Mouse (Mus musculus) hindbrain, embryonic 12.5 days (tissue): ENCODE results near the gene Atp6v1f. TPM values are rescaled to one million over a fixed set of nuclear protein-coding genes. Genes with fewer than 3 reads are reported as not detected.

Experiments used
- ATAC-seq: fragments of 200-750 bp; cut with Nextera tagmentation; 2 replicates; pipeline ENCODE4 v1.8.0; 2017; ENCODE audit warnings: moderate TSS enrichment; ENCODE audit not compliant: low FRiP score
- H3K27ac ChIP-seq: fragments of 300-500 bp; sonication (generic); 2 replicates; pipeline ENCODE4 v1.5.1; 2016; ENCODE audit warnings: mild to moderate bottlenecking
- H3K27me3 ChIP-seq: fragments of 300-500 bp; sonication (generic); 2 replicates; pipeline ENCODE4 v1.6.1; 2016; ENCODE audit warnings: mild to moderate bottlenecking
- H3K36me3 ChIP-seq: fragments of 300-500 bp; sonication (generic); 2 replicates; pipeline ENCODE4 v1.6.1; 2016; ENCODE audit warnings: mild to moderate bottlenecking
- H3K4me1 ChIP-seq: fragments of 300-500 bp; sonication (generic); 2 replicates; pipeline ENCODE4 v1.6.1; 2016
- H3K4me2 ChIP-seq: fragments of 300-500 bp; sonication (generic); replicated peaks from 2 replicates; pipeline ENCODE4 v1.6.1; 2016; ENCODE audit warnings: mild to moderate bottlenecking
- H3K4me3 ChIP-seq: fragments of 300-500 bp; sonication (generic); 2 replicates; pipeline ENCODE4 v1.5.1; 2016; ENCODE audit warnings: mild to moderate bottlenecking
- H3K9ac ChIP-seq: fragments of 300-500 bp; sonication (generic); 2 replicates; pipeline ENCODE4 v1.6.1; 2016; ENCODE audit warnings: mild to moderate bottlenecking, moderate library complexity
- H3K9me3 ChIP-seq: fragments of 300-500 bp; sonication (generic); replicated peaks from 2 replicates; pipeline ENCODE4 v1.6.1; 2016; ENCODE audit warnings: mild to moderate bottlenecking
- WGBS: fragments of 180-500 bp; shearing (Covaris S2); methylation state at CpG from one replicate; pipeline ENCODE4 v1.1.7; 2016; 5-methylcytosine and 5-hydroxymethylcytosine counted together
- polyA plus RNA-seq: library from polyadenylated mRNA; unstranded; fragments of >200 nt; fragmentation: Nextera tagmentation; extraction: Ambion mirVana; gene quantifications from 2 replicates; pipeline ENCODE4 v1.2.1, GENCODE M21; 2016

Atp6v1f gene
- polyA plus RNA-seq, 1 experiment from 2014 or later = 230 TPM

GRCm38 (mm10) chr6:29505493-29505892 lies 38.0 kb downstream of the Atp6v1f start:
- no peak for ATAC-seq
- no peaks in the 10 kb centered on the region for H3K9me3 ChIP-seq

GRCm38 (mm10) chr6:29506834-29507233 lies 39.3 kb downstream of the Atp6v1f start:
- ATAC-seq = 0 out of 2 replicates have a peak, but pooled peaks have one; percentile 27
- Histone ChIP-seq H3K4me2 (peak overlapping the region; percentile 65), H3K9ac (peak overlapping the region; percentile 62; the same call in 1 of the 2 replicates), H3K36me3 (no peaks in the 10 kb centered on the region), H3K27ac (no peak overlapping the region), H3K4me1 (peaks cover 9% of the 10 kb centered on the region), H3K27me3 (peaks cover 54% of the 10 kb centered on the region), H3K9me3 (no peaks in the 10 kb centered on the region), H3K4me3 (peak overlapping the region; percentile 49)
- WGBS = 27% methylated on average over 8 of the region's 8 CpGs

More at GRCm38 (mm10) chr6:29505493-29505892, 38.0 kb downstream of the Atp6v1f start:
- no peaks in the 10 kb centered on the region for H3K36me3 ChIP-seq
- 82% methylated on average over 5 of the region's 5 CpGs for WGBS
- no peak overlapping the region for H3K27ac ChIP-seq
- H3K4me3 ChIP-seq = no peak overlapping the region
- no peak overlapping the region for H3K4me2 ChIP-seq
- H3K27me3 ChIP-seq = peaks cover 60% of the 10 kb centered on the region
- peaks cover 9% of the 10 kb centered on the region for H3K4me1 ChIP-seq
- no peak overlapping the region for H3K9ac ChIP-seq

DNA sequence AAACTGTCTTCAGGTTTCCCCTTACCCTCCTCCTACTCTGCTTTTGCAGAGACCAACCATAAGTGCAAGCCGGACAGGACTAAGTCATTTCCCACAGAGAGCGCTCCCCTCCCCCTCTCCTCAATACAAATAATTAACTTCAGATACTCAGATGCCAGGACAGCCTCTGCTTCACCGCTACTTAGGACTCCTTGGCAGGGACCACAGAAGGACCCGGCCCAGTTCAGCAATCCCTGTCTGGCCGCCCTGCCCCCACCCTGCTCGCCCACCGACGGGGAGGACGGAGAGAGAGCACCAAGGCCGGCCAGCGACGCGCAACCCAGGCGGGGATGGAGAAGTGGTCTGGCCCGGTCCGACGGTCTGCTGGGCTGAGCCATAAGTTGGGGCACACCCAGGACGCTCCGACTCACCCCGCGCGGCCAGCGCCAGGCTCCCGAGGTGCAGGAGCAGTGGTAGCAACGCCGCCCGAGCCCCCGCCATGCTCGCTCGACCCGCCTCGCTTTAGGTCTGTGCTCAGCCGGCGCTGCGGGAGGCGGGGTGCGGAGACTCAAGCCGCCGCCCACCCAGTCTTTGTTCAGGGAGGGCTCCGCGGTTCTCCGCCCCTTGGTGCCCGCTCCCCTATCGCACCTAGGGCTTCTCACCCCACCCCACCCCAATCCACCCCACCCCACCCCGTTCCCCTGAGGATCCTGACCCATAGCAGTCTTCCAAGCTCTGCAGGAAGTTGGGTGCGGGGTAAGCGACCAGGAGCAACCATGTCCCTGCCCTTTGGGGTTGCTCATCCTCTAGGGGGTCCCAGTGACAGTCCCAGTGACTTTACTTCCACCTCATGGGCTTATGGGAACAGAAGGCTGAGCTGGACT lies 40.2 kb downstream of the Atp6v1f start, which contains the start of gene Kcp:
Kcp (minus strand) TSS at position 506 of the 863 bp plus-strand sequence.
- Histone ChIP-seq H3K4me3 (peak within 1 kb of the TSS; percentile 49), H3K27me3 (peaks cover 58% of the 10 kb centered on the region), H3K4me2 (peak within 1 kb of the TSS; percentile 65), H3K4me1 (peaks cover 9% of the 10 kb centered on the region), H3K27ac (no peak within 1 kb of the TSS), H3K9ac (peak within 1 kb of the TSS; percentile 62), H3K9me3 (no peaks in the 10 kb centered on the region), H3K36me3 (no peaks in the 10 kb centered on the region)
- under 1% methylated on average over 44 of the region's 47 CpGs for WGBS
- peak; percentile 69 for ATAC-seq

DNA sequence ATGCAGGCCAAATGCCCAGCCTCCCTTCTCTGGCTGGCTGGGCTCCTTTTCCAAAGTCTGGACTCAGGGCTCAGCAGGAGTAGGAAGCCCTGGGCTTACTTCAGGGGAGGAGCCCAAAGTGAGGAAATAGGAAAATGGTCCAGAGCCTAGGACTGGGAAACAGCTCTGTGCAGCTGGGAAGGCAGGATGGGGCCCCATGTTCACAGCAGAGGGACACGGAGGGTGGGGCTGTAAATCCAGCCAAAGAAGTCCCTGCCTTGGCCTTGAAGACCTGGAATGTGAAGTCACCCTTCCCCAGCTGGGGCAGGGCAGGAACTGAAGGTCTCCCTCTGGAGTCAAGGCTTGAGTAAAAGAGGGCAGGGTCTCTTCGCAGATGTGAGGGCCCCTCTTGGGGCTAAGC lies 41.6 kb downstream of the Atp6v1f start:
- Histone ChIP-seq H3K27ac (no peak overlapping the region), H3K4me1 (peaks cover 14% of the 10 kb centered on the region), H3K4me2 (no peak overlapping the region), H3K9ac (no peak overlapping the region), H3K4me3 (no peak overlapping the region), H3K36me3 (no peaks in the 10 kb centered on the region), H3K27me3 (peaks cover 58% of the 10 kb centered on the region), H3K9me3 (no peaks in the 10 kb centered on the region)
- ATAC-seq = no peak
- WGBS = 52% methylated on average over 2 of the region's 2 CpGs

GRCm38 (mm10) chr6:29513284-29513683 lies 45.8 kb downstream of the Atp6v1f start:
- Histone ChIP-seq H3K27me3 (peaks cover 33% of the 10 kb centered on the region), H3K9ac (peak overlapping the region; percentile 25; the same call in 1 of the 2 replicates), H3K4me1 (peaks cover 5% of the 10 kb centered on the region)

GRCm38 (mm10) chr6:29517139-29517538 lies 49.6 kb downstream of the Atp6v1f start:
- peaks cover 13% of the 10 kb centered on the region; the same call in 1 of the 2 replicates for H3K27me3 ChIP-seq

More at GRCm38 (mm10) chr6:29513284-29513683, 45.8 kb downstream of the Atp6v1f start:
- ATAC-seq = peak; percentile 55
- H3K4me2 ChIP-seq = peak overlapping the region; percentile 47
- 1% methylated on average over 11 of the region's 11 CpGs for WGBS
- H3K9me3 ChIP-seq = no peaks in the 10 kb centered on the region
- 0 out of 2 replicates have a peak overlapping the region, but pooled peaks have one; percentile 9 for H3K4me3 ChIP-seq
- H3K27ac ChIP-seq = no peak overlapping the region
- H3K36me3 ChIP-seq = no peaks in the 10 kb centered on the region

More at GRCm38 (mm10) chr6:29517139-29517538, 49.6 kb downstream of the Atp6v1f start:
- Histone ChIP-seq H3K9me3 (no peaks in the 10 kb centered on the region), H3K9ac (no peak overlapping the region), H3K27ac (no peak overlapping the region), H3K4me3 (no peak overlapping the region), H3K4me1 (peaks cover 5% of the 10 kb centered on the region), H3K4me2 (no peak overlapping the region), H3K36me3 (no peaks in the 10 kb centered on the region)
- 8% methylated on average over 5 of the region's 5 CpGs for WGBS
- ATAC-seq = peak; percentile 49; the same call in 1 of the 2 replicates

Other genes with a start within 250 kb of the Atp6v1f start
- gene Hilpda, start 195.2 kb upstream of the Atp6v1f start, polyA plus RNA-seq = 31.8 and 32.1 TPM in 2 replicates
- 0.65 and 0.72 TPM in 2 replicates for gene Fam71f2, start 188.1 kb upstream of the Atp6v1f start, polyA plus RNA-seq
- 0.27 TPM in 1 of 2 replicates, not detected in the other for gene Fam71f1, start 148.6 kb upstream of the Atp6v1f start, polyA plus RNA-seq
- gene Calu, start 119.6 kb upstream of the Atp6v1f start, polyA plus RNA-seq = 261 and 265 TPM in 2 replicates
- 0.25 and 0.38 TPM in 2 replicates for gene Opn1sw, start 79.2 kb upstream of the Atp6v1f start, polyA plus RNA-seq
- gene Ccdc136, start 71.4 kb upstream of the Atp6v1f start, polyA plus RNA-seq = 35.6 and 36.0 TPM in 2 replicates
- 11.8 and 14.5 TPM in 2 replicates for gene Flnc, start 34.5 kb upstream of the Atp6v1f start, polyA plus RNA-seq
- gene Atp6v1fnb, start 3.7 kb downstream of the Atp6v1f start, polyA plus RNA-seq = 0.43 TPM in 1 of 2 replicates, not detected in the other
- gene Kcp, start 40.2 kb downstream of the Atp6v1f start, polyA plus RNA-seq = 22.0 and 24.7 TPM in 2 replicates
- gene Irf5, start 58.9 kb downstream of the Atp6v1f start, polyA plus RNA-seq = 2.9 and 3.2 TPM in 2 replicates
- gene Tnpo3, start 142.2 kb downstream of the Atp6v1f start, polyA plus RNA-seq = 107 TPM in 2 replicates
- gene Tspan33, start 226.5 kb downstream of the Atp6v1f start, polyA plus RNA-seq = 8.2 and 9.2 TPM in 2 replicates